Mouse (Mus musculus) small intestine, adult 2 months (tissue): ENCODE results near the gene Cpvl. TPM values are rescaled to one million over a fixed set of nuclear protein-coding genes. Genes with fewer than 3 reads are reported as not detected.

Experiments used
- H3K27ac ChIP-seq: fragments of 200-500 bp; 2 replicates; pipeline ENCODE4 v1.5.1; 2012; ENCODE audit warnings: low read depth, low read length, control low read depth, inconsistent platforms; ENCODE audit not compliant: insufficient read depth
- H3K27me3 ChIP-seq: fragments of 200-500 bp; 2 replicates; pipeline ENCODE4 v1.6.1; 2012; ENCODE audit warnings: mild to moderate bottlenecking, moderate library complexity, low read length, inconsistent platforms; ENCODE audit not compliant: control insufficient read depth, insufficient read depth
- H3K36me3 ChIP-seq: fragments of 200-500 bp; 2 replicates; pipeline ENCODE4 v1.6.1; 2012; ENCODE audit warnings: mild to moderate bottlenecking, low read length, control low read depth, inconsistent platforms; ENCODE audit not compliant: control insufficient read depth, insufficient read depth
- H3K4me1 ChIP-seq: fragments of 200-500 bp; 2 replicates; pipeline ENCODE4 v1.6.1; 2012; ENCODE audit warnings: low read length, inconsistent platforms, mixed read lengths; ENCODE audit not compliant: control insufficient read depth, insufficient read depth, insufficient read length
- H3K4me3 ChIP-seq: fragments of 200-500 bp; 2 replicates; pipeline ENCODE4 v1.5.1; 2012; ENCODE audit warnings: low read depth, mild to moderate bottlenecking, control low read depth, inconsistent platforms, low read length, moderate library complexity
- CTCF ChIP-seq: fragments of 200-500 bp; IDR thresholded peaks from 2 replicates; pipeline ENCODE4 v1.5.1; 2012; ENCODE audit warnings: low read depth, mild to moderate bottlenecking, control low read depth, inconsistent platforms, low read length, moderate library complexity, mixed read lengths; ENCODE audit not compliant: insufficient replicate concordance, insufficient read length; ENCODE audit errors: extremely low read depth
- POLR2A ChIP-seq: fragments of 200-500 bp; IDR thresholded peaks from 2 replicates; pipeline ENCODE4 v1.6.1; 2012; ENCODE audit warnings: low read depth, mild to moderate bottlenecking, control low read depth, inconsistent platforms, low read length, moderate library complexity
- WGBS: fragments of 180-500 bp; shearing (Covaris S2); methylation state at CpG from one replicate; pipeline ENCODE4 v1.1.7; 2018; 5-methylcytosine and 5-hydroxymethylcytosine counted together
- polyA plus RNA-seq: library from polyadenylated mRNA; depleted of rRNA; stranded (reverse); fragments of >200 nt; gene quantifications from 2 replicates; pipeline ENCODE4 v1.2.3, GENCODE M21; 2012

The Cpvl gene
- polyA plus RNA-seq, 1 experiment: 0.10 TPM

DNA sequence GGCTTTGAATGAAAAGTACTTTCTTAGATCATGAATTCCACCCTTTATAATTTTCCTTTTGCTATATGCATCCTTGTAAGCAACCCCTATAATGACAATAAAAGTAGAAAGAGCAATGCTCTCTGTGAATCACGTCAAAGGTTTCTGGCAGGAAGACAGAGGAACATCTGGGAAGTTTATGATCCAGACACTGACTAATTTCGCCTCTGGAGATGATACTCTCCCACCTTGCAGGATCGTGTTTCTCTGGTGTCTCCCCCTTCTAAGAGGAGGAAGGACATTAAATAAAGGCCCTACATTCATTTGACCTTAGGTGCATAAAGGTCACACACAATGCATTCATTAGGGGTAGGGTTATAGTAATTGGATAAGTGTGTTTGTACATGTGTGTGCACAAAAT lies 87.4 kb downstream of the Cpvl start:
- H3K36me3 ChIP-seq: no peaks in the 10 kb centered on the region
- no peaks in the 10 kb centered on the region for H3K4me1 ChIP-seq
- H3K4me3 ChIP-seq: no peak overlapping the region
- H3K27ac ChIP-seq: no peak overlapping the region
- WGBS: 64% methylated on average over 3 of the region's 3 CpGs
- TF ChIP-seq CTCF: no peak
- TF ChIP-seq POLR2A: no peak
- no peaks in the 10 kb centered on the region for H3K27me3 ChIP-seq

DNA sequence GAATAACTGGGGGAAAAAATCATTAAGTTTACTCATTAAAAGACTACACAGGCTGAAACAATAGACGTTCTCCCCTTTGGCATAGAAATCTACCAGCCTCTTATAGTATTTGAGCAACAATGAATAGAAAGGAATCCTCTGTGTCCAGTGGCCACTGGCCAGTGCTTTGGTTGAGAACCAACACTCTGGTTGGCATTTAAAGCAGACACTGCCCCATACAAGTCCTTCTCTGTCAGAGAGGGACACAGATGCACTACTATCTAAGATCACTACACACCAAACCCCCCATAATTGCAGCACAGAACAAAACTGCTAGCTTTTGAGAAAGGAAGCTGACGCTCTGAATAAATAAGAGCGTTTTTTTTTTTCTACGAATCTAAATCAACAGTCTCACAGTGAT lies 93.5 kb downstream of the Cpvl start:
- 76% methylated on average over 4 of the region's 4 CpGs for WGBS
- TF ChIP-seq POLR2A: no peak
- Histone ChIP-seq H3K36me3 (no peaks in the 10 kb centered on the region), H3K4me1 (peaks cover 2% of the 10 kb centered on the region; the same call in 1 of the 2 replicates), H3K27me3 (no peaks in the 10 kb centered on the region), H3K27ac (no peak overlapping the region), H3K4me3 (no peak overlapping the region)

GRCm38 (mm10) chr6:53884496-53884895 lies 94.0 kb downstream of the Cpvl start:
- Histone ChIP-seq H3K4me3 (no peak overlapping the region), H3K27ac (no peak overlapping the region), H3K4me1 (peaks cover 2% of the 10 kb centered on the region; the same call in 1 of the 2 replicates), H3K27me3 (no peaks in the 10 kb centered on the region), H3K36me3 (no peaks in the 10 kb centered on the region)
- 61% methylated on average over 8 of the region's 8 CpGs for WGBS
- TF ChIP-seq CTCF: no peak
- TF ChIP-seq POLR2A: no peak

DNA sequence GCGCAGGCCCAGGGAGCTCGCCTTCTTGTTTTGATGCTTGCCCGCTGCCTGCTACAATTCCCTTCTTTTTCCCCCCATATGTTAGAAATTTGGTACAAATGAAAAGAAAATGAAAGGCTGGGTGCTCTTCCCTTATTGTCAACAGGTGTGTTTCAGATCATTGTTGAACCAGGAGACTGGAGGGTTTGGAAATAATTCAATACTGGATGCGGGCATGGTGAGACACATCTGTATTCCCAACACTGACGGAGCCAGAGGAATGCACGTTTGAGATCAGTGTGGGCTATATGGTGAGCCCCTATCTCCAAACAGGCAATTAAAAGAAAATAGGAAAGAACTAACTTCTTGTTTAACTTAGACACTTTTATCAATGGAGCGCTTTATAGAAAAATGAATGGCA lies 95.1 kb downstream of the Cpvl start:
- Histone ChIP-seq H3K27ac (no peak overlapping the region), H3K4me1 (peaks cover 2% of the 10 kb centered on the region; the same call in 1 of the 2 replicates), H3K27me3 (no peaks in the 10 kb centered on the region), H3K4me3 (no peak overlapping the region), H3K36me3 (no peaks in the 10 kb centered on the region)
- 57% methylated on average over 7 of the region's 7 CpGs for WGBS
- TF ChIP-seq POLR2A: no peak
- TF ChIP-seq CTCF: no peak

GRCm38 (mm10) chr6:53881623-53882022 lies 96.8 kb downstream of the Cpvl start:
- Histone ChIP-seq H3K36me3 (no peaks in the 10 kb centered on the region), H3K4me1 (peaks cover 2% of the 10 kb centered on the region; the same call in 1 of the 2 replicates), H3K27me3 (no peaks in the 10 kb centered on the region), H3K27ac (no peak overlapping the region), H3K4me3 (no peak overlapping the region)
- TF ChIP-seq CTCF (no peak), POLR2A (no peak)
- 59% methylated on average over 10 of the region's 10 CpGs for WGBS

DNA sequence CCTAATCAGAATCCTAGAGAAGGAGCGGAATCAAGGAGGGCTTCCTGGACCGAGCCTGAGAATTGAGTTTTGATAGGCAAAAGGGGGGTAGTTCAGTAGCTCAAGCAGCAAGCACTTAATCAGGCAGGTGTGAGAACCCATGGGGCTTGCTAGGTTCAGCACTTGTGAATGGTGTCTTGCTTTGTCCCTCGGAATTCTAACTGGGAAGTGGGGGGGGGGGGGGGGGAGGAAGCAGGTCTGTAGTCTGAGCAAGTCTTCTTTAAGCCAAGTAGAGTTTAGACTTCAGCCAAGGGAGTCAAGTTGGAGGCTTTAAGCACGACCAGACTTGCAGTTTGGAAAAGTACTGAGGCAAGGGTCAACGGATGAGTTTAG lies 97.2 kb downstream of the Cpvl start:
- no peak overlapping the region for H3K4me3 ChIP-seq
- TF ChIP-seq CTCF: no peak
- no peak for TF ChIP-seq POLR2A
- H3K36me3 ChIP-seq: no peaks in the 10 kb centered on the region
- peaks cover 2% of the 10 kb centered on the region; the same call in 1 of the 2 replicates for H3K4me1 ChIP-seq
- no peaks in the 10 kb centered on the region for H3K27me3 ChIP-seq
- peak overlapping the region; percentile 32 for H3K27ac ChIP-seq
- WGBS: 52% methylated on average over 5 of the region's 5 CpGs

GRCm38 (mm10) chr6:53880530-53881234 lies 97.8 kb downstream of the Cpvl start:
- Histone ChIP-seq H3K27ac (peak overlapping the region; percentile 32), H3K27me3 (no peaks in the 10 kb centered on the region), H3K36me3 (no peaks in the 10 kb centered on the region), H3K4me3 (no peak overlapping the region), H3K4me1 (peaks cover 2% of the 10 kb centered on the region; the same call in 1 of the 2 replicates)
- TF ChIP-seq CTCF (no peak), POLR2A (no peak)
- WGBS: 49% methylated on average over 14 of the region's 14 CpGs

DNA sequence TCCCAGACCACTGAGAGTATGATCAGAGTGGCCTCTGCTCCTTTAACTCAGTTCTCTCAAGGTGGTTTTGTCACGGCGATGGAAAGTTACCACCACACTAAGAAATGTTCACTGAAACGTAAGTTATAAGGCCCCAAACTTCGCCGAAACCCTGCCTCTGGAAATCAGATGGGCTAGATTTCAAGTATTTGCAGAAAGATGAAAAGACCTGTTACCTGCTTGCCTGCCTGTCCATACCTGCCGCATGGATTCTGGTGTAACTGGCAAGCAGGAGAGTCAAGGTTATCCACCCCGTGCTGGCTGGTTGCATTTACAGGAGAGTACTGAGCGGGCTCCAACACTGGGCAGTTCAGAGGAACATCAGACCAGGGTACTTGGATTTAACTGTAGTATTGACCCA lies 98.9 kb downstream of the Cpvl start:
- TF ChIP-seq POLR2A: no peak
- TF ChIP-seq CTCF: no peak
- H3K27me3 ChIP-seq: no peaks in the 10 kb centered on the region
- peaks cover 2% of the 10 kb centered on the region; the same call in 1 of the 2 replicates for H3K4me1 ChIP-seq
- no peak overlapping the region for H3K27ac ChIP-seq
- no peak overlapping the region for H3K4me3 ChIP-seq
- 84% methylated on average over 8 of the region's 8 CpGs for WGBS
- no peaks in the 10 kb centered on the region for H3K36me3 ChIP-seq
